Mouse (Mus musculus): ENCODE data around the gene Ackr2.

Ackr2 gene

GRCm38 (mm10) chr9:121916102-121916501, 17.9 kb downstream of the Ackr2 start, which contains the start of gene Cyp8b1:
TSS of gene Cyp8b1 (minus strand) at chr9:121916305.
- DNase-seq (ENCODE audit: low read depth, low spot score), result no peak

- peak; percentile 40 for DNase-seq (ENCODE audit: low read depth, low spot score)
Observed at GRCm38 (mm10) chr9:121919027-121919501, 20.9 kb downstream of the Ackr2 start.

- DNase-seq (ENCODE audit: low read depth, low spot score), result no peak
Observed at GRCm38 (mm10) chr9:121923443-121923842, 25.3 kb downstream of the Ackr2 start.

GRCm38 (mm10) chr9:121923906-121924305, 25.8 kb downstream of the Ackr2 start:
- DNase-seq (ENCODE audit: low read depth, low spot score), result no peak

- DNase-seq (ENCODE audit: low read depth, low spot score), result no peak
Observed at GRCm38 (mm10) chr9:121924901-121925560, 26.9 kb downstream of the Ackr2 start.

- DNase-seq (ENCODE audit: low read depth, low spot score), result no peak
Observed at GRCm38 (mm10) chr9:121925959-121926358, 27.8 kb downstream of the Ackr2 start.

- no peak for DNase-seq (ENCODE audit: low read depth, low spot score)
Observed at GRCm38 (mm10) chr9:121926634-121927405, 28.7 kb downstream of the Ackr2 start.

GRCm38 (mm10) chr9:121927721-121928120, 29.6 kb downstream of the Ackr2 start:
- DNase-seq (ENCODE audit: low read depth, low spot score), result no peak

- DNase-seq (ENCODE audit: low read depth, low spot score), result peak; percentile 55
Observed at GRCm38 (mm10) chr9:121928498-121928897, 30.3 kb downstream of the Ackr2 start.

- no peak for DNase-seq (ENCODE audit: low read depth, low spot score)
Observed at GRCm38 (mm10) chr9:121934856-121935255, 36.7 kb downstream of the Ackr2 start.

GRCm38 (mm10) chr9:121936952-121937351, 38.8 kb downstream of the Ackr2 start:
- peak; percentile 74 for DNase-seq (ENCODE audit: low read depth, low spot score)

- no peak for DNase-seq (ENCODE audit: low read depth, low spot score)
Observed at GRCm38 (mm10) chr9:121937451-121937864, 39.3 kb downstream of the Ackr2 start.

- peak; percentile 16 for DNase-seq (ENCODE audit: low read depth, low spot score)
Observed at GRCm38 (mm10) chr9:121937944-121938355, 39.8 kb downstream of the Ackr2 start.

GRCm38 (mm10) chr9:121943005-121943404, 44.9 kb downstream of the Ackr2 start:
- DNase-seq (ENCODE audit: low read depth, low spot score), result no peak

- no peak for DNase-seq (ENCODE audit: low read depth, low spot score)
Observed at GRCm38 (mm10) chr9:121943628-121944027, 45.5 kb downstream of the Ackr2 start.

- peak; percentile 14 for DNase-seq (ENCODE audit: low read depth, low spot score)
Observed at GRCm38 (mm10) chr9:121947784-121948183, 49.6 kb downstream of the Ackr2 start.

GRCm38 (mm10) chr9:121948431-121948830, 50.3 kb downstream of the Ackr2 start:
- no peak for DNase-seq (ENCODE audit: low read depth, low spot score)

- peak; percentile 46 for DNase-seq (ENCODE audit: low read depth, low spot score)
Observed at GRCm38 (mm10) chr9:121950418-121951113, 52.4 kb downstream of the Ackr2 start, which contains the start of gene Fam198a. TSS of gene Fam198a (plus strand) at chr9:121950988.

- DNase-seq (ENCODE audit: low read depth, low spot score), result no peak
Observed at GRCm38 (mm10) chr9:121951114-121951423, 52.9 kb downstream of the Ackr2 start.

- DNase-seq (ENCODE audit: low read depth, low spot score), result no peak
Observed at GRCm38 (mm10) chr9:121952596-121952995, 54.4 kb downstream of the Ackr2 start.

- no peak for DNase-seq (ENCODE audit: low read depth, low spot score)
Observed at GRCm38 (mm10) chr9:121959966-121960635, 61.9 kb downstream of the Ackr2 start.
